Mouse (Mus musculus) left cerebral cortex, adult 18-20 months (tissue): ENCODE measurements around the gene Gm49378. TPM values are rescaled to one million over a fixed set of nuclear protein-coding genes. Genes with fewer than 3 reads are reported as not detected.
A peak's percentile ranks its signal among the peaks of the same experiment; 100 is the strongest.

Experiments
- DNase-seq, 2 experiments: peaks; one replicate each; pipeline ENCODE4 v3.0.0; 2021 to 2022; ENCODE audit warnings: low spot score in 2 of 2, mixed read lengths in 1 of 2
- total RNA-seq, 2 experiments: library from RNA; stranded (reverse); gene quantifications; 2 replicates each; pipeline ENCODE4 v1.2.3; 2021

Gene Gm49378
- total RNA-seq, 2 experiments from 2014 or later, result 3.6 to 4.3 TPM

GRCm38 (mm10) chr14:55634874-55635522 lies 2.7 kb downstream of the Gm49378 start:
- peak; percentile 25 to 40 for DNase-seq

- DNase-seq, result peak; percentile 35 to 36
Observed at GRCm38 (mm10) chr14:55629312-55629711, 8.4 kb downstream of the Gm49378 start.

GRCm38 (mm10) chr14:55628077-55628827 lies 9.4 kb downstream of the Gm49378 start:
- no peak for DNase-seq

GRCm38 (mm10) chr14:55618486-55619195 lies 19.1 kb downstream of the Gm49378 start:
- DNase-seq, result no peak

GRCm38 (mm10) chr14:55617822-55618221 lies 19.9 kb downstream of the Gm49378 start, which contains the start of gene Rec8:
TSS of gene Rec8 (plus strand) at chr14:55618037.
- no peak for DNase-seq

- DNase-seq, result no peak
Observed at GRCm38 (mm10) chr14:55616844-55617243, 20.9 kb downstream of the Gm49378 start.

- DNase-seq, result no peak
Observed at GRCm38 (mm10) chr14:55615876-55616275, 21.8 kb downstream of the Gm49378 start.

GRCm38 (mm10) chr14:55614565-55615178 lies 23.0 kb downstream of the Gm49378 start:
- DNase-seq, result no peak

GRCm38 (mm10) chr14:55613346-55613745 lies 24.3 kb downstream of the Gm49378 start:
- DNase-seq, result no peak

GRCm38 (mm10) chr14:55608339-55608738 lies 29.4 kb downstream of the Gm49378 start:
- no peak for DNase-seq

- DNase-seq, result no peak
Observed at GRCm38 (mm10) chr14:55605743-55606459, 31.8 kb downstream of the Gm49378 start.

GRCm38 (mm10) chr14:55604823-55605222 lies 32.9 kb downstream of the Gm49378 start:
- no peak for DNase-seq

- DNase-seq, result peak; percentile 84
Observed at GRCm38 (mm10) chr14:55603633-55604576, 33.8 kb downstream of the Gm49378 start.

- DNase-seq, result no peak
Observed at GRCm38 (mm10) chr14:55603271-55603632, 34.4 kb downstream of the Gm49378 start, which contains the start of gene Irf9. TSS of gene Irf9 (plus strand) at chr14:55603571.

- DNase-seq, result no peak
Observed at GRCm38 (mm10) chr14:55598521-55599390, 38.9 kb downstream of the Gm49378 start.

- peak in 1 of 2 experiments; percentile 23 for DNase-seq
Observed at GRCm38 (mm10) chr14:55596036-55596690, 41.5 kb downstream of the Gm49378 start.

- no peak for DNase-seq
Observed at GRCm38 (mm10) chr14:55592226-55592625, 45.5 kb downstream of the Gm49378 start.

- DNase-seq, result peak; percentile 91 to 94
Observed at GRCm38 (mm10) chr14:55591331-55591891, 46.3 kb downstream of the Gm49378 start, which contains the start of gene Rnf31. TSS of gene Rnf31 (plus strand) at chr14:55591708.
